Mouse (Mus musculus) hindbrain, embryonic 14.5 days (tissue): ENCODE measurements around the gene 1700025G04Rik. TPM values are rescaled to one million over a fixed set of nuclear protein-coding genes. Genes with fewer than 3 reads are reported as not detected.

Experiments used
- ATAC-seq: fragments of 200-750 bp; cut with Nextera tagmentation; 2 replicates; pipeline ENCODE4 v1.8.0; 2017; ENCODE audit warnings: moderate number of reproducible peaks, mild to moderate bottlenecking, moderate TSS enrichment, moderate library complexity; ENCODE audit not compliant: low FRiP score
- DNase-seq: peaks from one replicate; pipeline ENCODE4 v3.0.0-alpha.2; 2015; ENCODE audit warnings: low spot score
- H3K27ac ChIP-seq: fragments of 300-500 bp; sonication (generic); 2 replicates; pipeline ENCODE4 v1.5.1; 2014; ENCODE audit warnings: mild to moderate bottlenecking, moderate library complexity
- H3K27me3 ChIP-seq: fragments of 300-500 bp; sonication (generic); 2 replicates; pipeline ENCODE4 v1.6.1; 2014; ENCODE audit warnings: mild to moderate bottlenecking, low read length, mixed read lengths; ENCODE audit not compliant: control insufficient read depth, insufficient read depth
- H3K36me3 ChIP-seq: fragments of 300-500 bp; sonication (generic); replicated peaks from 2 replicates; pipeline ENCODE4 v1.6.1; 2014; ENCODE audit not compliant: control insufficient read depth, insufficient read depth
- H3K4me1 ChIP-seq: fragments of 300-500 bp; sonication (generic); replicated peaks from 2 replicates; pipeline ENCODE4 v1.6.1; 2014; ENCODE audit warnings: antibody characterized with exemption, low read length, mixed read lengths; ENCODE audit not compliant: control insufficient read depth, insufficient read depth
- H3K4me2 ChIP-seq: fragments of 300-500 bp; sonication (generic); replicated peaks from 2 replicates; pipeline ENCODE4 v1.6.1; 2014; ENCODE audit warnings: mild to moderate bottlenecking, moderate library complexity
- H3K4me3 ChIP-seq: fragments of 300-500 bp; sonication (generic); replicated peaks from 2 replicates; pipeline ENCODE4 v1.5.1; 2014; ENCODE audit warnings: mild to moderate bottlenecking, low read length
- H3K9ac ChIP-seq: fragments of 300-500 bp; sonication (generic); 2 replicates; pipeline ENCODE4 v1.6.1; 2014
- H3K9me3 ChIP-seq: fragments of 300-500 bp; sonication (generic); 2 replicates; pipeline ENCODE4 v1.6.1; 2016; ENCODE audit warnings: low read length; ENCODE audit not compliant: control insufficient read depth
- WGBS: fragments of 180-500 bp; shearing (Covaris S2); extraction: QIAGEN DNeasy Blood & Tissue Kit; methylation state at CpG from one replicate; pipeline ENCODE4 v1.1.7; 2014; 5-methylcytosine and 5-hydroxymethylcytosine counted together
- polyA plus RNA-seq: library from polyadenylated mRNA; unstranded; fragments of >200 nt; fragmentation: Nextera tagmentation; extraction: Ambion mirVana; gene quantifications from 2 replicates; pipeline ENCODE4 v1.2.1, GENCODE M21; 2014

1700025G04Rik gene
- polyA plus RNA-seq, 1 experiment from 2014 or later: 32.6 TPM

- no peak for DNase-seq
- Histone ChIP-seq H3K36me3 (no peaks in the 10 kb centered on the region), H3K27me3 (no peaks in the 10 kb centered on the region), H3K4me1 (no peaks in the 10 kb centered on the region), H3K4me3 (no peak overlapping the region), H3K9me3 (no peaks in the 10 kb centered on the region), H3K4me2 (no peak overlapping the region), H3K9ac (no peak overlapping the region), H3K27ac (no peak overlapping the region)
- no peak for ATAC-seq
- whole genome bisulfite sequencing: 83% methylated on average over 17 of the region's 17 CpGs
Measured at GRCm38 (mm10) chr1:151863135-151863796, 226.7 kb downstream of the 1700025G04Rik start.

GRCm38 (mm10) chr1:151862109-151862508 is 227.8 kb downstream of the 1700025G04Rik start:
- Histone ChIP-seq H3K27ac (no peak overlapping the region), H3K4me2 (no peak overlapping the region), H3K9ac (no peak overlapping the region), H3K27me3 (no peaks in the 10 kb centered on the region), H3K4me3 (no peak overlapping the region), H3K4me1 (no peaks in the 10 kb centered on the region), H3K9me3 (no peaks in the 10 kb centered on the region), H3K36me3 (no peaks in the 10 kb centered on the region)
- no peak for ATAC-seq
- no peak for DNase-seq
- WGBS: 92% methylated on average over 8 of the region's 8 CpGs

GRCm38 (mm10) chr1:151861334-151861995 is 228.5 kb downstream of the 1700025G04Rik start:
- H3K27ac ChIP-seq: no peak overlapping the region
- no peaks in the 10 kb centered on the region for H3K27me3 ChIP-seq
- H3K36me3 ChIP-seq: no peaks in the 10 kb centered on the region
- no peak overlapping the region for H3K9ac ChIP-seq
- ATAC-seq (no peak), DNase-seq (no peak)
- no peaks in the 10 kb centered on the region for H3K4me1 ChIP-seq
- H3K4me2 ChIP-seq: no peak overlapping the region
- H3K4me3 ChIP-seq: no peak overlapping the region
- no peaks in the 10 kb centered on the region for H3K9me3 ChIP-seq
- 69% methylated on average over 20 of the region's 20 CpGs for WGBS

DNA sequence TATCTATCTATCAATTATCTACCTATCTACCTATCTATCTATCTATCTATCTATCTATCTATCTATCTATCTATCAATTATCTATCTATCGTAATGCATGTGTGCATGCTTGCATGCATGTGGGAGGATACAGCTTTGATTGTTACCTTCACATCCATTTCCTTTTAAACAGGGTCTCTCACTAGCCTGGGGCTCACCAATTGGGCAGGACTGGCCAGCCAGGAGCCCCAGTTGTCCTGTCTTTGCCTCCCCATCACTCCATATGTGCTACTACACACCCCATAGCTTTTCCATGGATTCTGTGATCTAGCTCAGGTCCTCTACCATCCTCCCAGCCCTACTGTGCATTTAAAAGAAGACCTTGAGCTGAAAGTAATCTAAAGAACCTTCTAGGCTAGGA is 231.5 kb downstream of the 1700025G04Rik start:
- H3K36me3 ChIP-seq: no peaks in the 10 kb centered on the region
- H3K9ac ChIP-seq: no peak overlapping the region
- H3K27ac ChIP-seq: no peak overlapping the region
- no peaks in the 10 kb centered on the region for H3K9me3 ChIP-seq
- H3K27me3 ChIP-seq: no peaks in the 10 kb centered on the region
- WGBS: 94% methylated on average over 1 of the region's 1 CpGs
- no peaks in the 10 kb centered on the region for H3K4me1 ChIP-seq
- no peak for DNase-seq
- H3K4me3 ChIP-seq: no peak overlapping the region
- ATAC-seq: no peak
- no peak overlapping the region for H3K4me2 ChIP-seq

DNA sequence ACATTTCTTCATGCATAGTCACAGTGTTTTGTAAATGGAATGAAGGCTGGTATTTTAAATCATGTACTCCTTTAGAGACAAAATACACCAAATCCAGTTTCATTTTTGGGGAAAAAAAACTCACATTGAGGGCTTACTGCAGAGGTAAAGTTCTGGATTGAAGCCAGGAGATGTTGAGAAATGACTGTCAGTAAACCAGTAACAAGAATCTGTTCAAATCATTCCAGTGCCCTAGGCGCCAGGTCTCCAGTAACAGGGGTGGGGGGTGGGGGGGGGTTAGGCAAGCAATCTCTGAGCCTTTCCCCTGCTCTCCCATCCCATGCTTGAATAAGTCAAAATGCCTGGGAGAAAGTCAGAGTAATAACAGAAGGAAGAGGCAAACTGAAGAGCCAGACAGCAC is 234.4 kb downstream of the 1700025G04Rik start:
- WGBS: 88% methylated on average over 1 of the region's 1 CpGs
- no peak for ATAC-seq
- no peaks in the 10 kb centered on the region for H3K4me1 ChIP-seq

GRCm38 (mm10) chr1:151851976-151852375 is 237.9 kb downstream of the 1700025G04Rik start:
- no peak overlapping the region for H3K4me3 ChIP-seq
- no peak overlapping the region for H3K4me2 ChIP-seq
- H3K27ac ChIP-seq: no peak overlapping the region
- DNase-seq (no peak), ATAC-seq (no peak)
- H3K9ac ChIP-seq: no peak overlapping the region
- no peaks in the 10 kb centered on the region for H3K27me3 ChIP-seq
- H3K36me3 ChIP-seq: no peaks in the 10 kb centered on the region
- 20% methylated on average over 3 of the region's 3 CpGs for WGBS
- no peaks in the 10 kb centered on the region for H3K4me1 ChIP-seq
- no peaks in the 10 kb centered on the region for H3K9me3 ChIP-seq

More for the DNA sequence above, 234.4 kb downstream of the 1700025G04Rik start:
- DNase-seq: no peak
- no peak overlapping the region for H3K4me2 ChIP-seq
- H3K27ac ChIP-seq: no peak overlapping the region
- no peak overlapping the region for H3K4me3 ChIP-seq
- no peaks in the 10 kb centered on the region for H3K27me3 ChIP-seq
- H3K9ac ChIP-seq: no peak overlapping the region
- H3K36me3 ChIP-seq: no peaks in the 10 kb centered on the region
- no peaks in the 10 kb centered on the region for H3K9me3 ChIP-seq

GRCm38 (mm10) chr1:151851051-151851848 is 238.7 kb downstream of the 1700025G04Rik start:
- Histone ChIP-seq H3K9me3 (no peaks in the 10 kb centered on the region), H3K4me3 (no peak overlapping the region), H3K4me2 (no peak overlapping the region), H3K4me1 (no peaks in the 10 kb centered on the region; the same call in 1 of the 2 replicates), H3K36me3 (no peaks in the 10 kb centered on the region), H3K27me3 (no peaks in the 10 kb centered on the region), H3K27ac (no peak overlapping the region), H3K9ac (no peak overlapping the region)
- DNase-seq (peak; percentile 27), ATAC-seq (no peak)
- WGBS: 81% methylated on average over 20 of the region's 20 CpGs

DNA sequence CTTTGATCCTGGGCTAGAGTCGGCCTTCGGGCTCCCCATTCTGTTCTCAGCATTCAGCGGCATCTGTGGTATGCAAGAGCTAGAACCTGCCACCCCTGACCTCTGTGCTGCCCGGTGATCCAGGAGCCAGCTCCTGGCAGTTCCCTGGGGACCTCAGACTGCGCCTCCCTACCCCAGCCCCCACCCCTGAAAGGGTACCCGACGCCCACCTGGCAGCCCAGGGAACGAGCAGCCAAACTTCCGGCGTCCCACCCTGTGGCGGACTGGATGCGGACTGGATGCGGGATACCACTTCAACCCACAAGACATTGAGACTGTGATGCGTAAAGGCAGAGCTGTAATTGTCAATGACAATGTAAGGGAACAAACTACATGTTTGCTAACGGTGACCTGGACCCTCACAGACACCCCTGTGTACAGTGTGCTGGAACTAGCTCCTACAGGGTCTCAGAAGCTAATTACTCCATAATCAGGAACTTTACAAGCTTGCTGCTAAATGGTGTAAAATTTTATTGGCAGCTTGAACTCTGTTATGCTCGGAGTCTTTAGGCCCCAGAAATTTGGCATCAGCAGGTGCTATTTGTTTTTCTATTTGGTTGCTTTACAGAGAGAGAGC is 239.8 kb downstream of the 1700025G04Rik start:
- ATAC-seq (no peak), DNase-seq (no peak)
- no peaks in the 10 kb centered on the region for H3K27me3 ChIP-seq
- no peak overlapping the region for H3K4me2 ChIP-seq
- H3K27ac ChIP-seq: no peak overlapping the region
- WGBS: 84% methylated on average over 16 of the region's 16 CpGs
- no peak overlapping the region for H3K9ac ChIP-seq
- H3K4me3 ChIP-seq: no peak overlapping the region
- H3K4me1 ChIP-seq: no peaks in the 10 kb centered on the region; the same call in 1 of the 2 replicates
- H3K9me3 ChIP-seq: no peaks in the 10 kb centered on the region
- H3K36me3 ChIP-seq: no peaks in the 10 kb centered on the region

DNA sequence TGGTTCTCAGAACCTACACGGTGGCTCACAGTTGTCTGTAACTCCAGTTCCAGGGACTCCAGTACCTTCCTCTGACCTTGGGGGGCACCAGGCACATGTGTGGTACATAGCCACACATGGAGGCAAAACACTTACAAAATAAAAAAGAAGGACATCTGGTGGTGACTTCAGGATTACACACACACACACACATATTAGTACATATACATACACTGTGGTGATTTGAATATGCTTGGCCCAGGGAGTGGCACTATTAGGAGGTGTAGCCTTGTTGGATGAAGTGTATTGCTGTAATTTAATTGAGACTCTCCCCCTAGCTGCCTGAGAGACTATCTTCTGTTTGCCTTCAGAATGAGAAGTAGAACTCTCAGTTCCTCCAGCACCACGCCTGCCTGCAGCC is 241.6 kb downstream of the 1700025G04Rik start:
- ATAC-seq: no peak

More for the DNA sequence above, 241.6 kb downstream of the 1700025G04Rik start:
- Histone ChIP-seq H3K9me3 (no peaks in the 10 kb centered on the region), H3K4me3 (no peak overlapping the region), H3K36me3 (no peaks in the 10 kb centered on the region), H3K27me3 (no peaks in the 10 kb centered on the region), H3K27ac (no peak overlapping the region), H3K4me1 (no peaks in the 10 kb centered on the region; the same call in 1 of the 2 replicates), H3K4me2 (no peak overlapping the region), H3K9ac (no peak overlapping the region)
- WGBS: 95% methylated on average over 2 of the region's 2 CpGs
- DNase-seq: no peak
